Comparison of ENCODE assay signal across 10 mouse cellular contexts in the genomic region with DNA sequence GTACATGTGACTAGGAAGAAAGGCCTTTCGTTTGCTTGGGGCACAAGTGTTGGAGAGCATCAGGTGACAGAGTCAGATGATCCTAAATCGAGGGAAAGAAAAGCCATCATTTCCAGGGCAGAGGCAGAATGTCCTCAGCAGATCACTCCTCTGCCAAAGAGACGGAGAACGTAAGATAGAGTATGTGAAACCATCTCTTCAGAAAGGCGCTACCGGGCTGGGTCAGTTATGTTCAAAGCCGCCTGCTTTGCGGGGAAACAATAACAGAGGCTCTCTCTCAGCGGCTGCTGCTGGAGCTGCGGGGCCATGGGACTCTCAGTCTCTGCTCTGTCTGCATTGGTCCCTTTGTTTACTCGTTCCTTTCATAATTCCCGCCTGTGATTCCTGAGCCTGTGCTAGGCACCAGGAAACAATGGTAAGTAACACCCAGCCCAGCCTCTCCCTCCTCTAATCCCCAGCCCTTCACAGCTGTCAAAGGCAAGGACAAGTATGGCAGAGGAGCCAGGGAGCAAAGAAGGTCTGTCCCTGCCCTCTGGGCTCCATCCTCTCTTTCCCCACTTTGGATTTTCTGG.
A peak's percentile ranks its signal among the peaks of the same experiment; 100 is the strongest.
DNase-seq lines count a peak whose midpoint lies in the region; ATAC-seq and TF ChIP-seq lines count a peak whose summit lies in the region.
"Had no signal": no experiment of that assay in that cellular context is flagged by ENCODE, and none has a peak within 500 bp of the region (broad histone marks: within the 10 kb centered on the region; RNA-seq: fewer than 3 reads in every experiment).

No protein-coding gene starts in this region.

- H3K4me3 ChIP-seq in hindbrain, embryonic 10.5 days, result peak overlapping the region; percentile 20; the same call in 1 of the 2 replicates
- no peak overlapping the region for H3K4me3 ChIP-seq in midbrain, postnatal 0 days (ENCODE audit: low read depth, low read length)
- H3K4me3 ChIP-seq: lung, embryonic 15.5 days had no signal

- 0 out of 2 replicates have a peak, but pooled peaks have one; percentile 16 for ATAC-seq in midbrain, postnatal 0 days (ENCODE audit: low FRiP score)
- ATAC-seq: inflammation-experienced regulatory T-cells, adult 6 months had no signal

- DNase-seq in R1 (ENCODE audit: low read depth, low spot score), result peak; percentile 36
- peak; percentile 64 for DNase-seq in embryo, embryonic 10 days (ENCODE audit: low spot score)
- peak; percentile 61 for DNase-seq in hindbrain, embryonic 10.5 days (ENCODE audit: low spot score)
- no peak for DNase-seq in midbrain, postnatal 0 days (ENCODE audit: low spot score)
- no peak for DNase-seq in thymus, postnatal 10 days (ENCODE audit: low spot score in 2 of 2)
- DNase-seq in thymus, postnatal 0 days (ENCODE audit: low spot score), result no peak
- no peak for DNase-seq in cerebellum, adult 18-20 months
- DNase-seq: thymus, postnatal 25 days had no signal

- no peaks in the 10 kb centered on the region for H3K9me3 ChIP-seq in hindbrain, embryonic 10.5 days
- no peaks in the 10 kb centered on the region for H3K9me3 ChIP-seq in midbrain, postnatal 0 days (ENCODE audit: low read length)
- H3K9me3 ChIP-seq: lung, embryonic 15.5 days had no signal

- TF ChIP-seq CTCF in midbrain, postnatal 0 days (IDR thresholded peaks at IDR 0.05), result no peak

- H3K27ac ChIP-seq in hindbrain, embryonic 10.5 days, result peak overlapping the region; percentile 89
- no peak overlapping the region for H3K27ac ChIP-seq in midbrain, postnatal 0 days (ENCODE audit: low read depth, low read length)
- H3K27ac ChIP-seq: lung, embryonic 15.5 days had no signal

- H3K4me2 ChIP-seq in midbrain, postnatal 0 days (ENCODE audit: low read depth, low read length, poor library complexity, severe bottlenecking), result peak overlapping the region; percentile 32
- H3K4me2 ChIP-seq: lung, embryonic 15.5 days had no signal

- H3K36me3 ChIP-seq in hindbrain, embryonic 10.5 days, result no peaks in the 10 kb centered on the region
- no peaks in the 10 kb centered on the region for H3K36me3 ChIP-seq in midbrain, postnatal 0 days (ENCODE audit: insufficient read depth, low read length)
- H3K36me3 ChIP-seq: lung, embryonic 15.5 days had no signal

- peaks cover 57% of the 10 kb centered on the region for H3K4me1 ChIP-seq in hindbrain, embryonic 10.5 days (replicated peaks)
- peaks cover 6% of the 10 kb centered on the region; the same call in 1 of the 2 replicates for H3K4me1 ChIP-seq in midbrain, postnatal 0 days (ENCODE audit: insufficient read depth, low read length)

- no peaks in the 10 kb centered on the region for H3K27me3 ChIP-seq in hindbrain, embryonic 10.5 days (ENCODE audit: insufficient read depth, poor library complexity, severe bottlenecking)
- no peaks in the 10 kb centered on the region for H3K27me3 ChIP-seq in midbrain, postnatal 0 days (ENCODE audit: insufficient read depth, low read length)
- H3K27me3 ChIP-seq: lung, embryonic 15.5 days had no signal

- peak overlapping the region; percentile 36; the same call in 1 of the 2 replicates for H3K9ac ChIP-seq in midbrain, postnatal 0 days (replicated peaks; ENCODE audit: low read length, poor library complexity, severe bottlenecking)
- H3K9ac ChIP-seq: lung, embryonic 15.5 days had no signal

- 13% methylated on average over 12 of the region's 12 CpGs for WGBS in hindbrain, embryonic 10.5 days
- 8% methylated on average over 12 of the region's 12 CpGs for WGBS in midbrain, postnatal 0 days

Comparison
In these comparisons a context has a peak if more than half of its experiments do, and no peak if none do; other contexts are left out.
1. DNase-seq: peak in R1 (single experiment), embryo, embryonic 10 days (single experiment) and hindbrain, embryonic 10.5 days (single experiment); none in midbrain, postnatal 0 days (single experiment), thymus, postnatal 10 days (0 of 2), thymus, postnatal 0 days (single experiment) and cerebellum, adult 18-20 months (0 of 2).